Mouse (Mus musculus): ENCODE measurements around the gene Clcnkb.

DNA sequence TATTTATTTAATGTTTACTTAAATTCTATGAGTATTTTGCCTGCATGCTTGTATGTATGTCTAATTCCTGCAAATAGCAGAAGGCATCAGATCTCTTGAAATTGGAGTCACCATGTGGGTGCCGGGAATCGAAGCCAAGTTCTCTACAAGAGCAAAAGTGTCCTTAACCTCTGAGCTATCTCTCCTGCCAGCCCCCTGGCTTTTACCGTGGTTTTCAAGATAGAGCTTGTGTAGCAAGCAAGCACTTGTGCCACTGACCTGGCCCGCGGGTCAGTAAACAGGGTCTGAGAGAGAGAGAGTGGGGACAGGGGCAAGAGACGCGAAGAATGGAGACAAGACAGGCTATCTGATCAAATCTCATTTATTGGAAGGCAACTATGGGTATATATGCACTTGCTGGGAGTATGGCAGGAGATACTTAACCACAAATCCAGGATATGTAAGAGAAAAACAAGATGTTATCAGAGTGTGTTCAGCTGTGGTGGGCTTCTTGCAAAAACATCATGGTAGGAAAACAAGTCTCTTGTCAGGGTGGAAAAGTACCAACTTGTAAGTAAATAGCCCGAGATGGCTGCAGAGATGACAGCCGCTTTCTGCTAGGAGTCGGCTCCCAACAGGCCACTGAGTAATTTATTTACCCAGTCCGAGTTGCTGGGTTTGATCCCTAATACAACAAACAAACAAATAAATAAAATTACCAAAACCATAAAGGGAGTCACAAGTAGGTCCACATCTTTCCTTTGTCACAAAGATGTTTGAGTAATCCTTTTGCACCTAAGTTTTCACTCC lies 28.0 kb upstream of the Clcnkb start:
- TF ChIP-seq CTCF (IDR thresholded peaks at IDR 0.05 in 2 of 3, conservative IDR thresholded peaks at IDR 0.05 in 1 of 3; ENCODE audit: control insufficient read depth in 1 of 3, insufficient read depth in 1 of 3, low read depth in 2 of 3, low read length in 3 of 3, poor library complexity in 1 of 3, severe bottlenecking in 1 of 3) (no peak), ZC3H11A (IDR thresholded peaks at IDR 0.05; ENCODE audit: low read depth, low read length) (no peak), TAL1 (IDR thresholded peaks at IDR 0.05; ENCODE audit: low read length) (peak; percentile 17; the same call in 1 of the 2 replicates), MAZ (IDR thresholded peaks at IDR 0.05; ENCODE audit: low read depth, low read length) (no peak), KAT2A (conservative IDR thresholded peaks at IDR 0.05; ENCODE audit: low read depth, low read length) (no peak), CHD2 (IDR thresholded peaks at IDR 0.05; ENCODE audit: low read length) (no peak), TCF12 (IDR thresholded peaks at IDR 0.05; ENCODE audit: low read depth, low read length) (no peak), EP300 (IDR thresholded peaks at IDR 0.05; ENCODE audit: low read depth in 1 of 2, low read length in 2 of 2) (no peak), POLR2A (IDR thresholded peaks at IDR 0.05; ENCODE audit: control insufficient read depth in 1 of 2, insufficient read depth in 1 of 2, low read depth in 1 of 2, low read length in 2 of 2, poor library complexity in 1 of 2) (no peak), UBTF (IDR thresholded peaks at IDR 0.05; ENCODE audit: borderline replicate concordance, insufficient read depth, low read depth, low read length) (no peak), POLR2AphosphoS2 (IDR thresholded peaks at IDR 0.05; ENCODE audit: low read length) (no peak), NRF1 (IDR thresholded peaks at IDR 0.05; ENCODE audit: insufficient read depth, low read depth, low read length, poor library complexity, severe bottlenecking) (no peak), RCOR1 (IDR thresholded peaks at IDR 0.05; ENCODE audit: low read depth, low read length) (no peak), ETS1 (IDR thresholded peaks at IDR 0.05; ENCODE audit: low read depth, low read length) (no peak)
